Mouse (Mus musculus) megakaryocyte, embryonic 14.5 days (primary cell): ENCODE data around the gene Prss22. TPM values are rescaled to one million over a fixed set of nuclear protein-coding genes. Genes with fewer than 3 reads are reported as not detected.
A peak's percentile ranks its signal among the peaks of the same experiment; 100 is the strongest.

ENCODE experiments used
- H3K27me3 ChIP-seq: replicated peaks from 2 replicates; pipeline ENCODE3; 2012; ENCODE audit warnings: inconsistent platforms
- H3K36me3 ChIP-seq: replicated peaks from 2 replicates; pipeline ENCODE3; 2012; ENCODE audit warnings: low read length, inconsistent platforms, mixed read lengths
- H3K4me1 ChIP-seq: 2 replicates; pipeline ENCODE4 v1.6.1; 2012; ENCODE audit warnings: inconsistent platforms
- H3K4me3 ChIP-seq: replicated peaks from 2 replicates; pipeline ENCODE3; 2012; ENCODE audit warnings: moderate library complexity, mild to moderate bottlenecking, inconsistent platforms
- H3K9me3 ChIP-seq: 2 replicates; pipeline ENCODE4 v1.6.1; 2012; ENCODE audit warnings: inconsistent platforms
- FLI1 ChIP-seq: IDR thresholded peaks from 2 replicates; pipeline ENCODE4 v1.6.1; 2012; ENCODE audit warnings: low read length, inconsistent platforms, mixed read lengths
- GATA1 ChIP-seq: IDR thresholded peaks from 3 replicates; pipeline ENCODE4 v1.6.1; 2012; ENCODE audit warnings: mixed read lengths, low read length, inconsistent platforms, borderline replicate concordance
- polyA plus RNA-seq: library from polyadenylated mRNA; stranded (reverse); fragments of >175 nt; gene quantifications from 2 replicates; pipeline ENCODE4 v1.2.3, GENCODE M21; 2012; ENCODE audit warnings: low replicate concordance; ENCODE audit not compliant: insufficient read depth

Gene Prss22
- polyA plus RNA-seq, 1 experiment = 2.3 TPM

DNA sequence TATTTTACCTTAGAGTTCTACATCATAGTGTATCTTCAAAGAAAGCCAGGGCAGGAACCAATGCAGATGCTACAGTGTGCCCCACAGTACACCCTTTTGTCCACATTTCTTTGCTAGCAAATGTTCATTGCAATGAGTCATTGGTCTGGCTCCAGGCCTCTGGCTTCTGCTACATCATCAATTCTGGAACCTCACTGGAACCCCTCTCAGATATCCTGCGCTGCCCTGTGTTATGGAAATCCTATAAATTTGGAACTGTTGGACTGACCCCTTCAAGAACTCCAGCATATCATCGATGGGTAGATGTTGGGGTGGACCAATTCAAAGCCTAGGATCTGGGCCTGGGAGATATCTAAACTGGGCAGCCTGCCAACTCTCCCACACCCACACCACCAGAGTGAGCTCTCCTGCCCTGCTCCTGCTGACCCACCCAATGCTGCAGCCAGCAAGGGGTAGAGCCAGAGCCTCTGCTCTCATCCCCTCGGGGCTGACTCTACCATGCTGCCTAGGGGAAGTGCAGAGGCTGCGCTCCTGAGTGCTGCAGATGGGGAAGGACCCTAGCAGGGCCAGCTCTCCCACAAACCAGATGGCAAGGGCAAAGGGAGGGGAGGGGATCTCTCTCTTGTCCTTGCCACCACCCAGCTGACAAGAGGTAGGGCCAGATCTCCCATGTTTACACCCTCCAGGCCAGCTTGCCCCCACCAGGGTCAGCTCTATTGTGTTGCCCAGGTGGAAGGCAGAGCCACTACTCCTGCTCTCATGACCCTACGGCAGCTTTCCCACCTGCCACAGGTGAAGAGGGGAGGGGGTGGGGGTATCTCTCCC is 23.7 kb upstream of the Prss22 start:
- Histone ChIP-seq H3K9me3 (peaks cover under 1% of the 10 kb centered on the region; the same call in 1 of the 2 replicates), H3K36me3 (no peaks in the 10 kb centered on the region), H3K4me1 (no peaks in the 10 kb centered on the region), H3K4me3 (no peak overlapping the region), H3K27me3 (peaks cover 22% of the 10 kb centered on the region)
- TF ChIP-seq FLI1 = no peak
- TF ChIP-seq GATA1 = no peak

GRCm38 (mm10) chr17:24020696-24021095 is 22.8 kb upstream of the Prss22 start:
- no peak overlapping the region for H3K4me3 ChIP-seq
- TF ChIP-seq GATA1 (no peak), FLI1 (no peak)
- no peaks in the 10 kb centered on the region for H3K36me3 ChIP-seq
- H3K27me3 ChIP-seq = peaks cover 21% of the 10 kb centered on the region
- H3K4me1 ChIP-seq = no peaks in the 10 kb centered on the region
- peaks cover 3% of the 10 kb centered on the region; the same call in 1 of the 2 replicates for H3K9me3 ChIP-seq

DNA sequence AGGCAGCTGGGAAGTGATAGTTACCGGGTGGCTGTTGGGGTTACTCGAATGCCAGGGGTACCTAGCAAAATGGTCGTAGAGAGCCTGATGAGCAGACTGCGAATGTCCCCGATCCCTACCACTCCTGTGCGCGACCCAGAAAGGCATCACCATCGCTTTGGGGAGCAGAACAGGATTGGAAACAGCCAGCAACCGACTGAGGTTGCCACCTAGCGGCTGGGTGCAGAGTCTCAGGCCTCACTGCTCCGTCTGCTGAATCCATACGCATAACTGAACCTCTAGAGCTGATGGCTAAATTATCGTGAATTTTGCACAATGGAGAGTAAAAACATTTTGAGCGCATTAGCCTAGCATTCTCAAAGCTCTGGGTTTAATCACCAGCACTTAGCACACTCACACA is 17.8 kb upstream of the Prss22 start:
- Histone ChIP-seq H3K9me3 (peaks cover 6% of the 10 kb centered on the region; the same call in 1 of the 2 replicates), H3K4me3 (no peak overlapping the region), H3K36me3 (no peaks in the 10 kb centered on the region), H3K27me3 (peaks cover 17% of the 10 kb centered on the region), H3K4me1 (no peaks in the 10 kb centered on the region)
- no peak for TF ChIP-seq FLI1
- TF ChIP-seq GATA1 = no peak

GRCm38 (mm10) chr17:24014433-24014965 is 16.6 kb upstream of the Prss22 start:
- no peaks in the 10 kb centered on the region for H3K4me1 ChIP-seq
- peaks cover 6% of the 10 kb centered on the region; the same call in 1 of the 2 replicates for H3K9me3 ChIP-seq
- H3K36me3 ChIP-seq = no peaks in the 10 kb centered on the region
- no peak for TF ChIP-seq FLI1
- TF ChIP-seq GATA1 = no peak
- peaks cover 13% of the 10 kb centered on the region for H3K27me3 ChIP-seq
- no peak overlapping the region for H3K4me3 ChIP-seq

- Histone ChIP-seq H3K27me3 (peaks cover 23% of the 10 kb centered on the region), H3K9me3 (peaks cover 13% of the 10 kb centered on the region), H3K4me3 (no peak overlapping the region), H3K36me3 (no peaks in the 10 kb centered on the region), H3K4me1 (peaks cover 2% of the 10 kb centered on the region)
- TF ChIP-seq GATA1 = no peak
- TF ChIP-seq FLI1 = no peak
Measured at GRCm38 (mm10) chr17:24012921-24013320, 15.0 kb upstream of the Prss22 start.

- TF ChIP-seq GATA1 (no peak), FLI1 (no peak)
- H3K9me3 ChIP-seq = peaks cover 17% of the 10 kb centered on the region
- peaks cover 14% of the 10 kb centered on the region for H3K4me1 ChIP-seq
- H3K36me3 ChIP-seq = no peaks in the 10 kb centered on the region
- no peak overlapping the region for H3K4me3 ChIP-seq
- peaks cover 25% of the 10 kb centered on the region for H3K27me3 ChIP-seq
Measured at GRCm38 (mm10) chr17:24009617-24010016, 11.7 kb upstream of the Prss22 start.

DNA sequence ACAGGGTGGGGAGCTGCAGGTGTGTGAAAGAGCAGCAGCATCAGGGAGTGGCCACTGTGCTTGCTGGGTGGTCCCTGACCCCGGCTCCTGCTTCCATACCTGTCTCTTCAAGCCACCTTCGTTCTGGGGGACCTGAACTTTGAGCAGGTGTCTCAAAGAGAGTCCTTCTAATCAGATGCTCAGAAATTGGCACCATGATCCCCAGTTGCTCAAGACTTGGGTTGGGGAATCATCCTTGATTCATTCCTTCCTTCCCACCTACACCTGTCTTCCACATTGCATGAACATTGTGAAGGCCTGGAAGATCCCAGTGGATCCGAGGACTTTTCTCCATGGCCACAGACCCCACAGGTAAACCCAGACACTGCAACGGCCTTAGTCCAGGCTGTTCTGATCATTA is 10.2 kb upstream of the Prss22 start:
- Histone ChIP-seq H3K9me3 (peaks cover 15% of the 10 kb centered on the region), H3K4me3 (no peak overlapping the region), H3K27me3 (peaks cover 19% of the 10 kb centered on the region), H3K4me1 (peaks cover 14% of the 10 kb centered on the region), H3K36me3 (no peaks in the 10 kb centered on the region)
- no peak for TF ChIP-seq GATA1
- no peak for TF ChIP-seq FLI1

DNA sequence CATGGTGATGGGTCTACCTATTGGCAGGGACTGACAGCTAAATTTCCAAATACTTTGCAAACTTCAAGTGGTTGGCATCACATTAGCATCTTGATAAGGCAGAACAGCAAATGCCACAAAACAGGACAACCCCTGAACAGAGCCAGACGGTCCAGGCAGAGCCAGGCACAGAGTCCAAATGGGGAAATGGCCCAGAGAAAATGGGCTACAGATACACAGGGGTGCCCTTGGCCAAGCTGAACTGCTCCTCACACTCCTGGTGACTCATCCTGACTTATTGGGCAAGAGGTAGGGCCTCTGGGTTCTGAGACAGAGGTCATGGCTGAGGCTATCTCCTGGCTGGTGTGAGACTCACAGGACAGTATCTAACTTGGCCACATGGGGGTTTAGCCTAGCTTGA is 9.5 kb upstream of the Prss22 start:
- Histone ChIP-seq H3K9me3 (peaks cover 15% of the 10 kb centered on the region), H3K27me3 (peaks cover 16% of the 10 kb centered on the region), H3K36me3 (no peaks in the 10 kb centered on the region), H3K4me1 (peaks cover 14% of the 10 kb centered on the region), H3K4me3 (peak overlapping the region; percentile 33)
- TF ChIP-seq FLI1 = no peak
- no peak for TF ChIP-seq GATA1

- H3K4me1 ChIP-seq = peaks cover 16% of the 10 kb centered on the region
- H3K36me3 ChIP-seq = no peaks in the 10 kb centered on the region
- TF ChIP-seq GATA1 (no peak), FLI1 (no peak)
- peaks cover 16% of the 10 kb centered on the region for H3K27me3 ChIP-seq
- peak overlapping the region; percentile 33 for H3K4me3 ChIP-seq
- peaks cover 15% of the 10 kb centered on the region for H3K9me3 ChIP-seq
Measured at GRCm38 (mm10) chr17:24006930-24007329, 9.0 kb upstream of the Prss22 start.

- peaks cover 25% of the 10 kb centered on the region for H3K4me1 ChIP-seq
- H3K9me3 ChIP-seq = peaks cover 15% of the 10 kb centered on the region
- H3K36me3 ChIP-seq = no peaks in the 10 kb centered on the region
- no peak for TF ChIP-seq GATA1
- TF ChIP-seq FLI1 = no peak
- H3K27me3 ChIP-seq = peaks cover 17% of the 10 kb centered on the region
- H3K4me3 ChIP-seq = no peak overlapping the region
Measured at GRCm38 (mm10) chr17:24005049-24005448, 7.1 kb upstream of the Prss22 start.
